Mouse (Mus musculus) thymus, postnatal 0 days (tissue): Measurements from ENCODE around the gene Cfap46. TPM values are rescaled to one million over a fixed set of nuclear protein-coding genes. Genes with fewer than 3 reads are reported as not detected.

ENCODE experiments used
- DNase-seq: peaks from one replicate; pipeline ENCODE4 v3.0.0-alpha.2; 2015; ENCODE audit warnings: low spot score
- polyA plus RNA-seq: library from polyadenylated mRNA; unstranded; fragments of >200 nt; fragmentation: Nextera tagmentation; extraction: Ambion mirVana; gene quantifications from 2 replicates; pipeline ENCODE4 v1.2.1, GENCODE M21; 2015

The Cfap46 gene
- polyA plus RNA-seq = 0.33 and 0.44 TPM in 2 replicates

DNA sequence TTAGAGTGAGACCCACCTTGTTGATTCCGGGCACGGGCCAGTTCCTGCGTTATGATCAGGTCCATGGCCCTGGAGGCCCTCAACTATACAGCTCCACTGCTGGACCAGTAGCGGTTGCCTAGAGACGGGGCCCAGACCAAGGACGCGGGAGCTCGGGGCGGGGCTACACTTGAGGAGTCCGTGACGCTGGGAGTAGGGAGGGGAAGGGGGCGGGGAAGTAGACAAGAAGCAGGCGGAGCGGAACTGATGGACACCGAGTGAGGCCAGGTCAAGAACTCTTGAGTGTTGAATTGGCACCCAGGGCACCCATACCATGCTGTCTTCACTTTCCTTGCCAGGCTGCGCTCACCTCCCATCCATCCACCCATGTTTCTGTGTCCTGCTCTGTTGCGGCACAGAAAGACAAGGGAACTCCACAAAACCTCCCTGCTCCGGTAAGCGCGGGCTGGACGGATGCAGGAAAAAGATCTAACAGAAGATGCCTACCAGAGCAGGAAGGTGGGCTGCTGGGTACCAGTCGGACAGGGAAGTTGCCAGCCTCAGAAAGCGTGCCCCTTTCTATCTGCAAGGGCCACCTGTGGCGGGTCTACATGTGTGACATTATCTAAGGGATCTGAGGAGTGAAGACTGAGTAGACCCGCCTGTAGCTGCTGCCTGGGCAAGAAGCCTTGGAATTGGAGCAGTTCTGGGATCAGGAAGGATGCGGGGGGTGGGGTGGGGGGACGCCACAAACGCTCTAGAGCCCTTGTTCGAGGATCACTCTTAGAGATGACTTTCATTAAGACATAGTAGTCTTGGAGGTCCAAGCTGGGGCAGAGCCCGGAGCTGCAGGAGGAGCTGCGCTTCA lies at the start of gene Cfap46:
Gene Cfap46 (minus strand): TSS at position 112 of the 847 bp plus-strand sequence.
- DNase-seq = peak; percentile 67

DNA sequence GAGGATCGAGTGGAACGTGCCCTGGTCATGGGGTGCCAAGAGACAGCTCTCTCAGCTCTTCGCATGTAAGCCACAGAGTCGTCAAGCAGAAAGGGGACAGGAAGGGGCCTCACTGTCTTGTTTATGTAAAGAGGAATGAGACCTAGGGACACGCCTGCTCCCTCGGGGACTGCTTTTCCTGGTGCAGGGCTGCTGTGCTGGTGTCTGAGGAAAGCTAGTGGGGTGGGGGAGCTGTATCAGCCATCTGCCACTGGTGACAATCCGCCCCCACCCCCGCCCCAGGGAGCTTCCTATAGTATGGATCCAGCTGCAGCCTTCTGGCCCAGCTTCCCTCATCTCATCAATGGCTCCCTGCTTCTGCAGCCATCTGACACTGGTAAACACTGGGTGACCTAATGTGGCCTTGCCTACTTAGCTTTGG lies 47.7 kb upstream of the Cfap46 start:
- DNase-seq = peak; percentile 9

DNA sequence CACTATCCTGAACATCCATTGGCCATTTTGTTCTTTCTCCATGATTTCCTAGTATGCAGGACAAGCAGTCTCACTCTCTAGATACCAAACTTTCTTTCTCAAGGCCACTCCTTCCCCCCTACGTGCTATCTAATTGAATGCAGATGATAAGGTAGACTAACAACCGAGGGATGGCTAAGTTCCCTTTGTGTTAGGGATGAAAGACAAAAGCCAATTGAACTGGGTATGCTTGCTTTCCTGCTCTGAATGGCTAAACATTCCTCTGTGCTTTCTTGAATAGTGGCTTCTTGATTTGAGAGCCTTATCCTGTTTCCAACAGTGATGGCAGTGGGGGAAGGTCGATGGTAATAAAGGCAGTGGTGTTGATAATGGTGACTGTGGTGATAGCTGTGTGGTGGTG lies 43.5 kb upstream of the Cfap46 start:
- DNase-seq = no peak

DNA sequence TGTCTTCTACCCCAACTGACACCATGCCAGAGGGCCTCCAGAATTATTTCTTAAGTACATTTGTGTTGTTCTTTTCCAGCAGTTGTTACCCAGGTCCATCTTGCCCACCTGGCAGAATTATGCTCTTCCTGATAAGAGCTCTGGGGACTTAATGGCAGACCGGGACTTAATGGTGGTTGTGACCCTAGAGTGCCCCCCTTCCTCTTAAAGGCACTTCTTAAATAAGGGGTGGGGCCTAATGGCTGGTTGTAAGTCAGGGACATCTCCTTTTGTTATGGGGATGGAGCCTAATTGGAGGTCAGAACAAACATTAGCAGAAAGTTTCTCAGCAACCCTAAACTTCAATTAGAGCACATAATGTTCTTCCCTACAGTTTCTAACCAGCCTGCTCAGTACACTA lies 42.0 kb upstream of the Cfap46 start:
- DNase-seq = no peak

DNA sequence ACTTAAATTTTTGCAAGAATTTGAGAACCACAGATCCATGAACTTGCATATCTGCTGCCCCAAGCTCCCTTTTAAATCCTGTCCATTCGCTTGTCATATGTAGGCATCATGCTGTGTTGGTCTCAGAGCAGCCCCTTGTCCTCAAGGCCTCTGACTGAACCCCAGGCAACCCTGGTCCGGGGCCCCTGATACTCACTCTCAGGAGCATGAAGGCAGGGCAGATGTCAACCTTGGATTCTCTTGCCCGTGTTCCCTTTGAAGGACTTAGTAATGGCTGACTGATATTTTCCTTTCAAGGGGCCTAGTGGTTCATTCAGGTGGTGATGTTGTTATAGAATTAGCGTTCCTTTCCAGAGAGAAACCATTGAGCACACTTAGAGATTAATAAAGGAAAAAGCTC lies 40.4 kb upstream of the Cfap46 start:
- DNase-seq = no peak

DNA sequence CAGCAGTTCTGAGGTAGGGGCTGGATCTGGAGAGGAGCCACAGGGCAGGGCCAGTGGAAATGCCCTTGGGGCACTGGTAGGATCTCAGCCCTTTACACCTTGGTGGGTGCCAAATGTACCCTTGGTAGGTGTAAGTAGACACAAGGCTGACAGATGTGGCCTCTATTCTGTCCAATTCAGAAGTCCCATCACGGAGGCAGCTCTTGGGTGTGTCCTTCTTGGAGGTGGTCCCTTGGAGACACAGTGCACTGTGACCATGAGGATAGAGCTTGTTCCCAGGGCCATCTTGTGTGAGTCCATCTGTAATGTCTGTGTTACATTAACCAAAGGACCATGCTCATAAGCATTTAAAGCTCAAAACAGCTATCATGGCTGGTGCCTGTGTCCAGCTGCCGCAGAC lies 37.6 kb upstream of the Cfap46 start:
- no peak for DNase-seq

DNA sequence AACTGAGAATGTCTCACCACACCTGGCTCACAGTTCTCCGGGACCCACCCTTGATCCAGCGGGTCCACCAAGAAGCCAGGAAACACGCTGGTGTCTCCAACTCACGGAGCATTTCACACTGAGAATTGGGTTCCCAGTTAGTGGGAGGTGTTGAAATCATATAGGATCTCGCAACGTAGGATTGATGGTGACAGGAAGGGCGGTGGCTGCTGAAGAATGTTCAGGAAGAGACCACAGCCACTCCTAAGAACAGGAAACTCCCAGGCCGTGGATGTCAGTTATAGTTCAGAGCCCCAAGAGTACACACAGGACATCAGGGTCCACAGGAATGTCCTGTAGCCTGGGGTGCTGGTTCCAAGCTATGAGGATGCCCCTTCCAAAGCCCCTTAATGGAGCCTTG lies 34.2 kb upstream of the Cfap46 start:
- DNase-seq = no peak

DNA sequence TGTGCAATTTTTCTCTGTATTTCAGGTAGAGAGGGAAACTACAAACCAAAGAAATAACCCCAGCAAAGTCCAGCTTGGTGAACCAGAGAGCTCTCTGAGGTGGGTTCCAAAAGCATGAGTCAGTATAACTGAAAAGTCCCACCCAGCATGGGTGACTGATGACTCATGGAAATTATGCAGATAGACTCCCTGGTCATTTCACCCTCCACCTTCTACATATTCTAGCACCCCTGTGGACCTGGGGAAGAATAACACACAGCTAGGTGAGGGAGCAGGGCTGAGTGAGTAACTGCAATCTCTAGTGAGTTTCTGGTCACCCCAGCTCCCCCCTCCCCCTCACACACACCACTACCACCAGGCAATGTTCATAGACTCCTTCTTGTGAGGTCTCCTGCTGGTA lies 28.2 kb upstream of the Cfap46 start:
- DNase-seq = no peak

DNA sequence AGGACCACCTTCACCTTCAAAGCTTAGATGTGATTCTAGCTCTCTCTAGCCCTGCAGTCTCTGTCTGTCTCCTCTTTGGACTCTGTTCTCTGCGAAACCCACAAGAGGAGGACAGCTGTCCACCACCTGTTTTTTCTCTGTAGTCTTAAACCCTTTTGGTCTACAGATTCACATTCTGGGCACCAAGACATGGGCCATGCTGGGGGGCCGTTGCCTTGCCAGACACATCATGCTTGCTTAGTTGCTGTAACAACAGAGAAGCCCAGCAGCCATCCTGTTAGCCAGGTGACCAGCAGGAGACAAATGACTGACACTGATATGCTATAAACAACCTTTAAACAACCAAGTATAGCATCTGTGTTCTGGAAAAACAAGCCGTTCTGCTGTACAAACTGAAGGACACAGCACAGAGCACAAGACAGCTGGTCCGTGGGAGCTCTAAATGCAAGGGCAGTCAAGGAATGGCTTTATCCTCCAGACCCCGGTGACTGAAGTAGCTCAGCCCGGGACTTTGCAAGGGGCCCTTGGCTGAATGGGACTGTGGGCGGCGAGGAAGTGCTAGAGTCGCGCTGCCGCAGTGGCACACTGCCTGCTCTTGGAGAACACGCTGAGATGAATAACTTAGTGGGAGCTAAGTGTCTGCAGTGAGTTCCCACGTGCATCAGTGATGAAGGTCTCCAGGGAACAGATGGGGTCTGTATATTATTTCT lies 22.9 kb upstream of the Cfap46 start:
- no peak for DNase-seq

DNA sequence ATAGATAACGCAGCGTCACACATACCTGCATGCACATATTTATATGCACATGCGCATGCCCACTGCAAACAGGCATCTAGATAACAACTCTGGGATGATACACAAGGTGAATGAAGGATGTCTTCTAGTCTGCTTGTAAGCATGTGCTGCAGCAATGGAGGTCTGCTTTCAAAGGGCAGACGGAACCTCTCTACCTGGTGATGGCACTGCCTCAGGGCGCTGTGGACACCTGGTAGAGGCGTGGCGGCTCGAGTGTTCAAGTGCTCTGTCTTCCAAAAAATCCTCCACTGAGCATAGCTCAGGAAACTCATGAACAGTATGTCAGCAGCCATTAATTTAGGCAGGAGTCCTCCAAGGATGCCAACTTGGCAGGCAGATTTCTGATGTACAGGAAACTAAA lies 22.2 kb upstream of the Cfap46 start:
- DNase-seq = no peak

DNA sequence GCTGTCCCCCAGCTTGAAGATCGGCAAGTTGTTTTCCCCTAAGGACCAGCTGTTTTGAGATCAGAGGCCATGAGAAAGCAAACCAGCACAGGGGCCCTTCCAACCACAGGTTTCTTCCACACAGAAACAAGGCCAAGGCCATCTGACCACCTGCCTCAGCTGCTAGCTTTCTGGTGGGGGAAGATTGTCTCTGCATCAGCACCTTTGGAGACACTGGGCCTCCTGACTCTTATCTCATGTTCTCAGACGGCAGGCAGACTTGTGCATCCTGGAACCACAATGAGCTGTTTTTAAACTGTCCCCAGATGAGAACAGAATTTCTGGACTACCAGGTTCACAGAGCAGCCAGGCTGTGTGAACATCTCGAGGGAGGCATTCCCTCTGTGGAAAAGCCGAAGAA lies 21.5 kb upstream of the Cfap46 start:
- no peak for DNase-seq

DNA sequence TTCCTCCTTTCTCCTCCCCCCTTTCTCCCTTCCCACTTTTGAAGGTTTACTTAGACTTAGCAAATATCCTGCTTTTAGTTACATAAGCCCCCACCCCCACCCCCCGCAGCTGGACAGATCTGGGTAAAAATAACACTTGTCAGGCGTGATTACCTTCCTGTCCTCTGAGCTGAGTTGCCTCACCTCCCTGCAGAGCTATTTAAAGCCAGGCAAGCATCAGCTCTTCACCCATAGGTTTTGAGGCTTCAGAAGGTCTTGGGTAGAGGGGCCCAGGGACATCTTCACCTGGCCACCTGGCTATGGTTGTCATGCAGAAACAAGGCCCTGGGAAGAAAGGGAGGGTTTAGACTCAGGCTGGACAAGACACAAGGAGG lies 20.2 kb upstream of the Cfap46 start:
- DNase-seq = no peak

DNA sequence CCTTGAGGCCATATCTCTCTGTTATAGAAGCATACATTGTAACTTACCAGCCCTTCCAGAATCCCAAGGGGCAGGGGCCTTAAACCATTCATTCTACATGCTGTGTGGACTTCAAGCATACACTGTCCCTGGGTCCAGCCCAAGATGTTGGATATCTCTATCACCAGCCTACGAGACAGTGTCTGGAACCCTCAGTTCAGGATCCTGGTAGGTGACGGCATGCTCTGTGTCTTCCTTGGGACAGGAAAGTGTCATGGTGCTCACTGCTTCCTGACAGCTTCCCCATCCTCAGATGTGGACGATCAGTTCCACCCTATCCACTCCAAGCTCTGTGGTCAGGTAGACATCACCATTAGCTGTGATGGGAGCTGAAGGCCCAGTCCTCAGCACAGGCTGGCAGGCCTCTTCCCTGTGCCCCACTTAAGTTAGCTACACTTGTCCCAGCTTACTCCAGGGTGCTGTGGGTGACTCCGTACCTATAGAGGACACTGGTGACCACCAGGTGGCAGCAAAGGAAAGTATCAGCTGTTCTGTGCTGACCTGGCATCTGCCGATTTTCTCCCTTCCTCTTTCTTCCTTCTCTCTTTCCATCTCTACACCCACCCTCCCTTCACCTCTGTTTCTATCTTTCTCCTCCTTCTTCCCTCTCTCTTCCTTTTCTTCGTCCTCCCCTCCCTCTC lies 19.7 kb upstream of the Cfap46 start:
- DNase-seq = peak; percentile 72

DNA sequence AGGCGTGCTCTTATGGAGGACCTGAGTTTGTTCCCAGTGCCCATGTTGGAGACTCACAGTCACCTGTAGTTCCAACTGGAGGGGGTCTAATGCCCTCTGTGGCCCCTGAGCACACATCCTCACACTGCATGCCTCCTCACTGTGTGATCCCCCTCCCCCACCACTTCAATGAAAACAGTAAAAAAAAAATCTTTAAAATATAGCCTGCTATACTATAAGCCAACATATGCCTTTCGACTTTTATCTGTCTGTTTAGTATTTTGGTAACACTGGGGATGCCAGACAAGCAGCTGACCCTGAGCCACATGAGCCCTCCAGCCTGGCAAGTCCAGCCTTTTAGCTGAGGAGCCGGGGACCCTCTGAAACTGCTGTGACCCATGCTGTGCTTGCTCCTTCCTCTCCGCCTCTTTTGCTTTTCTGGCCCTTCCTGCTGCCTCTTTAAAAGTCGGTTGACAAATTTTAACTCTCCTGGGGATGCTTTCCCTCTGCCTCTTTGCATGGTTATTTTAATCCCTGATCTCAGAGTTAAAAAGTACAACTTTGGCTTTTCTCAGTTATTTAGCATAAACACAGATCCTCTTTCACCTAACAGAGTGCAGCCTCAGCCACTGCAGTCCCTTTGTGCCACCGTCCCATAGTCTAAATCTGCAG lies 18.2 kb upstream of the Cfap46 start:
- DNase-seq = no peak

DNA sequence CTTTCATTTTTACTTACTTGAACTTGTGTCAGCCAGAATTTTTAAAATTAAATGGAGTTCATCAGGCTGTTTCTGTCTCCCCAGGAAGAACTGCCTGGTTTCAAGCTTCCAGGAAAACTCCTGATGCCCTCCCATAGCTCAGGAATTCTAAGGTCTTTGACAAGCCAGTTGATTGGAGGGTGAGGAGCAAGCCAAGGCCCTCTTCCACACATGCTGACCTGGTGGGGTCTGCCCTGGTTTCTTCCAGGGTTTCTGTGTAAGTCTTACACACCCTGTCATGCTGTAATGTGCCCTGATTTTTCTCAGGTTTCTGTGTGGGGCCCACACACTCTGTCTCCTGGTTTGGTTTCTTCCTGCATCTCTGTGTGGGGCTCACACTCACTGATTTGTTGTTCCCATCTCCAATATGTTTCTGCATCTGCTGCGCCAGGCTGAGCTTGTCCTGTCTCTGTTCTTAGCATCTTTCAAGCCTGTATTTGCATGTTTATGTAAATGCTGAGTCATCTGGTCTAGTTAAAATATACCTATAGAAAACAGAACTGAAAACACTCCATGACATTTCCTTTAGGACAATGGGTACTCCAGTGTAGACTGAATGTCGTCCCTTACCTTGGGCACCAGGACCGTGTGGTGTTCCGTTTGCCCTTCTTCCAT lies 9.2 kb upstream of the Cfap46 start:
- no peak for DNase-seq

DNA sequence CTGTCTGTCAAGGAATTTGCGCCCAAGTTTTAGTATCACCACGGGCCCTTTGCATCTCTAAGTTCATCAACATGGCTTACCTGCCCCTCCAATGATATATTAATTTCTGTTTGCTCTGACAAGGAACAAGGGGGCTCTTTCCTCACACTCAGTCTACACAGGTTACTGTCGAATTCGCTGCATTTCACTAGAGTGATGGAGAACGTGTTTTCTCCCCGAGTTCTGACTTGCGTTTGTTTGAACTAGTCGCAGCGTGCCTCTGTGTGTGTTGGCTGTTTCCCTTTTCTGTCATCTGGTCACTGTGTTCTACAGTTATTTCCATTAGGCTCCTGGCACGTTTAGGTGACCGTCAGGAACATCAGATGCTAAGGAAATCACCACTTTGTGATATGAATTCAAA lies 8.6 kb upstream of the Cfap46 start:
- DNase-seq = no peak

DNA sequence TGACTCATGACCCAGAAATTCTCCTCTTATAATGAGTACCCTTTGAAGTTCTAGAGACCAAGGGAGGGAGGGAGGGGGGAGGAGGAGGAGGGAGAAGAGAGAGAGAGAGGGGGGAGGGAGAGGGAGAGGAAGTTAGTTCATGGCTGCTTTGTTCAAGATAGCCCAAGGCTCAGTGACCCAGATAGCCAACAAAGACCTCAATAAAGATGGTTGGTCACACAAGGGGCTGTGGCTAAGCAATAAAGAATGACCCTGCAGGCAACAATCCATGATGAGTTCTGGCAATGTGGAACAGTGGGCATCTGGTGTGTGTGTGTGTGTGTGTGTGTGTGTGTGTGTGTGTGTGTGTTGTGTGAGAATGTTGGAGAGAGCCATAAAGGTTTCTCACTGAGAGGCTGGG lies 1.7 kb upstream of the Cfap46 start:
- peak; percentile 46 for DNase-seq

DNA sequence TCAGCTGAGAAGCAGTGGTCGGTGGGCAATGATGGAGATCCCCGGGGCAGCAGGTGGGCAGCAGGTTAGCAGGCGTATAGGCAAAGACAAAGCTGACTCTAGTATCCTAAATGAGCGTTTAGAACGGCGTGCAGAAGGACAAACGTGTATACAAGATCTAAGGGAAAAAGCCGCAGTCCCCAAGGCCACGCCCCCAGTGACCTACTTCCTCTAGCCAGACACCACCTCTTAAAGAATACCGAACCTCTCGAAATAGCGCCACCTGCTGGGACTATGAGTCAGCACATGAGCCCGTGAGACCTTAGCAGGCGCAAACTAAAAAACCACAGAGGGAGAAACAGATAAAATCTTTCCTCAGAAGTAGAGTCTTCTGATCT lies 924 bp upstream of the Cfap46 start:
- peak; percentile 97 for DNase-seq

DNA sequence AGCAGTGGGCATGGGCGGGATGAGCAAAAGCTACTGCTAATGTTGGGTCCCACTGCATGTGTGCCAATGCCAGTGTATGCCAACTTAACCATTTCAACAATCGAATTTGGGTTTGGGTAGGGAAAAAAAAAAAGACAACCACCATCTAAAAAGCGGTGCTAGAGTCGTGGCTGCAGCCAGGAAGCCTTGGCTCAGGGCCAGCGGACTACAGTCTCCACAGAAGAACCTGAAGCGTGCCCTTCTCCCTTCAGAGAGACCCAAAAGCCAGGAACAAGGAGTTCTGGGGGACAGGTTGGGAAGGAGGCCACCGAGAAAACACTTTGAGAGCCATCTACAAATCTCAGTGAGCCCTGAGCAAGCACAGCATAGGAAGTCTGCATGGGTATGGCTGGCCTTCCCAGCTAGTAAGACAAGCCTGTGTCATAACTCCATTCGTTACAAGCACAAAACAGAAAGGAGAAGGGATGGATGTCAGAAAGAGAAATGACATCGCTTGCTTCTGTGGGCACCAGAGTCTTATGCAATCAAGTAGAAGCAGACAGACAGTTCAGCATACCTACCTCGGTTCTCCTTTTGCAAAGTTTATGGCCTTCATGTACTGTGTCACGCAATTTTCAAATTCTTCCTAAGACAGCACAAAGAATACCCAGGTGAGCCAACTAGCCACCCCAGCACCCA lies 1.6 kb downstream of the Cfap46 start:
- DNase-seq = no peak

DNA sequence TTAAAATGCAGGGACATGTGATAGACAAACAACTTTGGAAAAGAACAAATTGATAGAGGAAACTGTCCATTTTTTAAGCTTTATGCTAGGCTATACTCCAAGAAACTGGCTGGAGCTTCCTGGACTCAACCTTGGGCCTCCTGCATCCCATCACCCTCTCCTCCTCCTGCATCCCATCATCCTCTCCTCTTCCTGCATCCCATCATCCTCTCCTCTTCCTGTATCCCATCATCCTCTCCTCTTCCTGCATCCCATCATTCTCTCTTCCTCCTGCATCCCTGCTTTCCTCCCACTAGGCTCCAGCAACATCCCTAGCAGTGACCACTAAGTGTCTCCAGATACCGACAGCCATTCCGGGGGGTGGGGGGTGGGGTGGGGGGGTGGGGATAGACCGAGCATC lies 7.2 kb downstream of the Cfap46 start:
- DNase-seq = no peak

DNA sequence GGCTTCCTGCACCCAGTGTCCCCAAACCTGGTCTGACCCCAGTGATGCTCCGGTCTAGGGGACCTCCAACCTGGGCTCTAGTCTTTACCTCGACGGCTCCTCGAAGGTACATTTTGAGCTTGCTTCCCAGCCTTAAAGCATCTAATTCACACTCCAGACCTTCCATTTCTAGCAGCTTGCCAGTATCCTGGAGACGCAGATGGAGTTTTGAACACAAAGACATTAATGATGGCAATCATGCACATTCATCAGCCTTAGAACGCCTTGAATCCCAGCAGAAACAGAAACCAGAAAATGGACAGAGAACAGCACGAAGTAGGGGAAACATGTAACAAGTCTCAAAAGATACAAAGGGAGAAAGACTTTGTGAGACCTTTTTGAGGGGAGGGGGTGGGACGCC lies 16.7 kb downstream of the Cfap46 start:
- DNase-seq = no peak
